Mouse (Mus musculus): ENCODE data around the gene Rad51d. TPM values are rescaled to one million over a fixed set of nuclear protein-coding genes. Genes with fewer than 3 reads are reported as not detected.
A peak's percentile ranks its signal among the peaks of the same experiment; 100 is the strongest.
"Not testable (repeated sequence)": the region's sequence is repeated elsewhere in the genome, so short reads cannot be mapped to it uniquely, and the experiment has no call there.

Rad51d gene
- polyA plus RNA-seq, 1 experiment, result 16.6 TPM

- Histone ChIP-seq H3K4me3 (ENCODE audit: insufficient read depth, low read length) (no peak overlapping the region), H3K27ac (ENCODE audit: insufficient read depth, low read length) (no peak overlapping the region), H3K4me1 (ENCODE audit: control insufficient read depth, insufficient read depth, low read length) (no peaks in the 10 kb centered on the region)
- TF ChIP-seq POLR2A (IDR thresholded peaks at IDR 0.05; ENCODE audit: extremely low read depth, insufficient read depth, low read length), result no peak
- no peak for TF ChIP-seq CTCF (IDR thresholded peaks at IDR 0.05; ENCODE audit: extremely low read depth, insufficient read depth, low read length)
Measured at GRCm38 (mm10) chr11:82847571-82848000, 42.8 kb downstream of the Rad51d start.

DNA sequence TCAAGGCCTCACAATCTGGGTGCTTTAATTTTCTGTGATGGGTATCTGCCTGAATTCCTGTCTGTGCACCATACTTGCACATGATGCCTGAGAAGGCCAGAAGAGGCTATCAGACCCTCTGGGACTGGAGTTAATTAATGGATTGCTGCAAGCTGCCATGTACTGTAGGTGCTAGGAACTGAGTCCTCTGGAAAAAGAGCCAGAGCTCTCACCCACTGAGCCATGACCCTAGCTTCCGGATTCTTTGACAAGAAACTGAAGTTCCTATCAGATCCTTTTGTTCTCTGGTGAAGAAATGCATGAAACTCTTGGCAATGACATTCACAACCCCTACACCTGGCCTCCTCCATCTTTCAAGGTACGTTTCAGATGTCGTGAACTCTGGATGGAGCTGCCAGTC lies 43.5 kb downstream of the Rad51d start:
- TF ChIP-seq CTCF (IDR thresholded peaks at IDR 0.05; ENCODE audit: extremely low read depth, insufficient read depth, low read length) (no peak), POLR2A (IDR thresholded peaks at IDR 0.05; ENCODE audit: extremely low read depth, insufficient read depth, low read length) (no peak)
- Histone ChIP-seq H3K4me1 (ENCODE audit: control insufficient read depth, insufficient read depth, low read length) (no peaks in the 10 kb centered on the region), H3K4me3 (ENCODE audit: insufficient read depth, low read length) (no peak overlapping the region), H3K27ac (ENCODE audit: insufficient read depth, low read length) (no peak overlapping the region)

DNA sequence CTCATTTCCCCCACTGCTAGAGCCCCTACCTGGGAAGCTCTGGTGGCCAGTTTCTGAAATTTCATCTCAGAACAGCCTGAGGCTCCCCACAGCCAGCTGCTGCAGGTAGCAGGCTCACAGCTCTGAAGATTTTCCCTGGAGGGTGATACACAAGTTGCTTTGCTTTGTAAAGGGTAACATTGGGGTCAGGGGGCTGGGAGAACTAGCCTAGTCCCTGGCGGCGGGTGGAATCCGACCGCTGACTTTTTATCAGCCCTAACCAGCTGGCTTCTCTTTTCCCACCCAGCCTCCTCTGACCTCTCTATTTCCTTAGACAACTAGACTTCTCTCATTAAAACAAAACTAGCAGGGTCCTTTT lies 44.4 kb downstream of the Rad51d start:
- Histone ChIP-seq H3K4me1 (ENCODE audit: control insufficient read depth, insufficient read depth, low read length) (no peaks in the 10 kb centered on the region), H3K27ac (ENCODE audit: insufficient read depth, low read length) (peak overlapping the region; percentile 41), H3K4me3 (ENCODE audit: insufficient read depth, low read length) (0 out of 2 replicates have a peak overlapping the region, but pooled peaks have one; percentile 7)
- TF ChIP-seq POLR2A (IDR thresholded peaks at IDR 0.05; ENCODE audit: extremely low read depth, insufficient read depth, low read length) (no peak), CTCF (IDR thresholded peaks at IDR 0.05; ENCODE audit: extremely low read depth, insufficient read depth, low read length) (no peak)

- H3K4me1 ChIP-seq (ENCODE audit: control insufficient read depth, insufficient read depth, low read length), result no peaks in the 10 kb centered on the region
- H3K4me3 ChIP-seq (ENCODE audit: insufficient read depth, low read length), result peak overlapping the region; percentile 7; the same call in 1 of the 2 replicates
- TF ChIP-seq POLR2A (IDR thresholded peaks at IDR 0.05; ENCODE audit: extremely low read depth, insufficient read depth, low read length) (0 out of 2 replicates have a peak, but pooled peaks have one; percentile 19), CTCF (IDR thresholded peaks at IDR 0.05; ENCODE audit: extremely low read depth, insufficient read depth, low read length) (0 out of 2 replicates have a peak, but pooled peaks have one; percentile 10)
- peak overlapping the region; percentile 51 for H3K27ac ChIP-seq (ENCODE audit: insufficient read depth, low read length)
Measured at GRCm38 (mm10) chr11:82845415-82846078, 44.9 kb downstream of the Rad51d start.

GRCm38 (mm10) chr11:82844771-82845414 lies 45.5 kb downstream of the Rad51d start:
- peak overlapping the region; percentile 51 for H3K27ac ChIP-seq (ENCODE audit: insufficient read depth, low read length)
- H3K4me1 ChIP-seq (ENCODE audit: control insufficient read depth, insufficient read depth, low read length), result no peaks in the 10 kb centered on the region
- TF ChIP-seq POLR2A (IDR thresholded peaks at IDR 0.05; ENCODE audit: extremely low read depth, insufficient read depth, low read length) (no peak), CTCF (IDR thresholded peaks at IDR 0.05; ENCODE audit: extremely low read depth, insufficient read depth, low read length) (no peak)
- peak overlapping the region; percentile 7; the same call in 1 of the 2 replicates for H3K4me3 ChIP-seq (ENCODE audit: insufficient read depth, low read length)

DNA sequence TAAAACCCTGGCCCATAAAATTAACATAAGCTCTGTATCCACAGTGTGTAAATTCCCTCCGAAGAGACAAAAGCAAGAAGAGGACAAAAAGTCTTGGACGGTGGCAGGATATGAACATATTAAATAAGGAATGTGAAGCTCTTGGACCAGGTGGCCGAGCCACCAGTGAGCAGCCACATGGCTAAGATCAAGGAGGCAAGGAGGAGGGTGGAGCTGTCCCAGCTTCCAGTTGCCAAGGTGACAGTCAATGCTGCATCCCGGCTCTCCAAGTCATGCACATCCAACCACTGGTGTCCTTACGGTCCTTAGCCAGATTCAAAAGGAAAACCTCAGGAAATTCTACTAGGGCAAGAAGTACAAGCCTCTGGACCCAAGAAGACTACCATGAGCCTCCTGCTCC lies 51.9 kb downstream of the Rad51d start:
- Histone ChIP-seq H3K27ac (ENCODE audit: insufficient read depth, low read length) (no peak overlapping the region), H3K4me1 (ENCODE audit: control insufficient read depth, insufficient read depth, low read length) (no peaks in the 10 kb centered on the region; the same call in 1 of the 2 replicates), H3K4me3 (ENCODE audit: insufficient read depth, low read length) (no peak overlapping the region)
- TF ChIP-seq POLR2A (IDR thresholded peaks at IDR 0.05; ENCODE audit: extremely low read depth, insufficient read depth, low read length) (no peak), CTCF (IDR thresholded peaks at IDR 0.05; ENCODE audit: extremely low read depth, insufficient read depth, low read length) (no peak)

DNA sequence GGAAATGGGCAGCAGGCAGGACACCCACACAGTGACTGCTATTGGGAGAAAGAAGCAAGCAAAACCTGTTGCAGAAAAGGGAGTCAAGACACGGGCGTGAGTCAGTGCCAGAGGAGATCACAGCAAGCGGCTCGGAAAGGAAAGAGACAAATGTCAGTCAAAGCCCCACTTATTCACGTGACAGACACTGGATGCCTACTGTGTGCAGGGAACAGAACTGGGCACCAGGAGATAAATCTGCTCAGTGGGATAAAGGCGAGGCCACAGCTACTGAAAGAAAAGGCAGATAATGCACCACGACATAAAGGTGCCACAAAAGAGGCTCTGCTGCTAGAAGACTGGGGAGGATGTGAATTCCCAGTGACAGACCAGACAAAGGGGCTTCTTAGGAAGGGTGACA lies 52.6 kb downstream of the Rad51d start:
- Histone ChIP-seq H3K4me3 (ENCODE audit: insufficient read depth, low read length) (no peak overlapping the region), H3K4me1 (ENCODE audit: control insufficient read depth, insufficient read depth, low read length) (no peaks in the 10 kb centered on the region; the same call in 1 of the 2 replicates), H3K27ac (ENCODE audit: insufficient read depth, low read length) (no peak overlapping the region)
- TF ChIP-seq CTCF (IDR thresholded peaks at IDR 0.05; ENCODE audit: extremely low read depth, insufficient read depth, low read length) (no peak), POLR2A (IDR thresholded peaks at IDR 0.05; ENCODE audit: extremely low read depth, insufficient read depth, low read length) (no peak)

GRCm38 (mm10) chr11:82837192-82837591 lies 53.2 kb downstream of the Rad51d start:
- Histone ChIP-seq H3K4me3 (ENCODE audit: insufficient read depth, low read length) (no peak overlapping the region), H3K4me1 (ENCODE audit: control insufficient read depth, insufficient read depth, low read length) (no peaks in the 10 kb centered on the region; the same call in 1 of the 2 replicates), H3K27ac (ENCODE audit: insufficient read depth, low read length) (no peak overlapping the region)
- TF ChIP-seq CTCF (IDR thresholded peaks at IDR 0.05; ENCODE audit: extremely low read depth, insufficient read depth, low read length) (no peak), POLR2A (IDR thresholded peaks at IDR 0.05; ENCODE audit: extremely low read depth, insufficient read depth, low read length) (no peak)

DNA sequence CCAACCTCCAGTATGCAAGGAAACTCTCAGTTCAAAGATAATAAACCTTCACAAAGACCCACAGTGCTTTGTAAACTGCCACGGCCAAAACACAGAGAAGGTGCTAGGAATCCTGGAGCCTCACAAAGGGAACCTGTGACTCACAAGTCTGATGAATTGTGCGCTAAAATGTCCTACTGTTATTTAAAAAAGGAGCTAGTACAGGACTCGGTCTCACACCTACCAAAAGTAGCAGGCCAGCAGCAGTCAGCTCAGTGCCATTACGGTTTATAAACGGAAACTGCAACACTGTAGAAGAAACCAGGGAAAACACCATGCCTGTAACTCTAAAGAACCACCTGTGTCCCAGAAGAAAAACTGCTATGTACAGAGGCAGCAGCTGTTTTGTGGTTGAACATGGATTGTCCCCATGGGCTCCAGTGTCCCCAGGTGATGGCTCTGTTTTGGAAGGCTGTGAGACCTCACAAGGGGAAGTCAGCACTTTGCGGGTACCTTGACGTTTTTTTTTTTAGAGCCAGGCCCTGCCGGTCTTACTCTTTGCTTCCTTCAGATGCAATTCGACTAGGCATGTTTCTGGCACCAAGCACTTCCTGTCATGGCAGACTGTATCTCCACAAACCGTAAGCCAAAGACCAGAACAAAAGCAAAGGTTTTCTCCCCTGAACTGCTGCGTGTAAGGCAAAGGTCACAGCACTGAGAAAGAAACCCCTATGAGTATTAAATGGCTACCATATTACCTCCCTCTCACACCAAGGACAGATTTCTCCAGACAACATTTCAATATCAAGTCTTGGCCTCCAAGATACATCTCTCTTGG lies 54.6 kb downstream of the Rad51d start:
- Histone ChIP-seq H3K4me1 (ENCODE audit: control insufficient read depth, insufficient read depth, low read length) (no peaks in the 10 kb centered on the region; the same call in 1 of the 2 replicates), H3K27ac (ENCODE audit: insufficient read depth, low read length) (no peak overlapping the region), H3K4me3 (ENCODE audit: insufficient read depth, low read length) (no peak overlapping the region)
- no peak for TF ChIP-seq CTCF (IDR thresholded peaks at IDR 0.05; ENCODE audit: extremely low read depth, insufficient read depth, low read length)
- TF ChIP-seq POLR2A (IDR thresholded peaks at IDR 0.05; ENCODE audit: extremely low read depth, insufficient read depth, low read length), result no peak

DNA sequence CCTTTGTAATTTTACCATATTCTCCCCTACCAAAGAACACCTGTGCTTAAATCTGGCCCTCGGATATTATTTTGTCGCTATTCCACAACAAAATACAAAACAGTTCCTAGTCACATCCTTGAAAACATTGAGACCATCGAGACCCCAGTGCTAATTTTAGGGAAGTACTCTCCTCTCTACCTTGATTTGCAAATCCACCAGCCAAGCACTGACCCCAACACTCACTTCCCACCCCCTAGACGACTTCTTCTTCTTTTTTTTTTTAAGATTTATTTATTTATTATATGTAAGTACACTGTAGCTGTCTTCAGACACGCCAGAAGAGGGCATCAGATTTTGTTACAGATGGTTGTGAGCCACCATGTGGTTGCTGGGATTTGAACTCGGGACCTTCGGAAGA lies 56.1 kb downstream of the Rad51d start:
- not testable (repeated sequence) for H3K27ac ChIP-seq (ENCODE audit: insufficient read depth, low read length); H3K4me1 ChIP-seq (ENCODE audit: control insufficient read depth, insufficient read depth, low read length); H3K4me3 ChIP-seq (ENCODE audit: insufficient read depth, low read length)

All from cortical plate, adult 2 months (tissue).